Mouse (Mus musculus) embryonic facial prominence, embryonic 12.5 days (tissue): ENCODE measurements around the gene Krtcap2. TPM values are rescaled to one million over a fixed set of nuclear protein-coding genes. Genes with fewer than 3 reads are reported as not detected.

Experiments
- ATAC-seq: fragments of 200-750 bp; cut with Nextera tagmentation; 2 replicates; pipeline ENCODE4 v1.8.0; 2017; ENCODE audit not compliant: insufficient number of reproducible peaks, insufficient read depth, low FRiP score, low TSS enrichment
- H3K27ac ChIP-seq: fragments of 300-500 bp; sonication (generic); 2 replicates; pipeline ENCODE4 v1.5.1; 2016; ENCODE audit warnings: mild to moderate bottlenecking
- H3K27me3 ChIP-seq: fragments of 300-500 bp; sonication (generic); 2 replicates; pipeline ENCODE4 v1.6.1; 2016; ENCODE audit warnings: mild to moderate bottlenecking, moderate library complexity
- H3K36me3 ChIP-seq: fragments of 300-500 bp; sonication (generic); 2 replicates; pipeline ENCODE4 v1.6.1; 2016; ENCODE audit warnings: mild to moderate bottlenecking
- H3K4me1 ChIP-seq: fragments of 300-500 bp; sonication (generic); 2 replicates; pipeline ENCODE4 v1.6.1; 2016
- H3K4me2 ChIP-seq: fragments of 300-500 bp; sonication (generic); replicated peaks from 2 replicates; pipeline ENCODE4 v1.6.1; 2016; ENCODE audit warnings: mild to moderate bottlenecking, moderate library complexity
- H3K4me3 ChIP-seq: fragments of 300-500 bp; sonication (generic); 2 replicates; pipeline ENCODE4 v1.5.1; 2016; ENCODE audit warnings: mild to moderate bottlenecking
- H3K9ac ChIP-seq: fragments of 300-500 bp; sonication (generic); 2 replicates; pipeline ENCODE4 v1.6.1; 2016; ENCODE audit warnings: mild to moderate bottlenecking, moderate library complexity
- H3K9me3 ChIP-seq: fragments of 300-500 bp; sonication (generic); 2 replicates; pipeline ENCODE4 v1.6.1; 2016; ENCODE audit warnings: mild to moderate bottlenecking, moderate library complexity
- WGBS: fragments of 180-500 bp; shearing (Covaris S2); methylation state at CpG from one replicate; pipeline ENCODE4 v1.1.7; 2016; 5-methylcytosine and 5-hydroxymethylcytosine counted together
- polyA plus RNA-seq: library from polyadenylated mRNA; unstranded; fragments of >200 nt; fragmentation: Nextera tagmentation; extraction: Ambion mirVana; gene quantifications from 2 replicates; pipeline ENCODE4 v1.2.1, GENCODE M21; 2016

The Krtcap2 gene
- polyA plus RNA-seq, 1 experiment from 2014 or later, result 306 TPM

GRCm38 (mm10) chr3:89285526-89285925 is 39.8 kb downstream of the Krtcap2 start:
- H3K27ac ChIP-seq, result no peak overlapping the region
- no peak overlapping the region for H3K4me2 ChIP-seq
- H3K4me3 ChIP-seq, result no peak overlapping the region
- ATAC-seq, result no peak
- H3K9ac ChIP-seq, result no peak overlapping the region
- H3K4me1 ChIP-seq, result peaks cover 29% of the 10 kb centered on the region
- no peaks in the 10 kb centered on the region for H3K9me3 ChIP-seq
- H3K27me3 ChIP-seq, result peaks cover 11% of the 10 kb centered on the region
- 34% methylated on average over 2 of the region's 2 CpGs for WGBS
- H3K36me3 ChIP-seq, result no peaks in the 10 kb centered on the region

GRCm38 (mm10) chr3:89287286-89287685 is 41.5 kb downstream of the Krtcap2 start:
- no peak overlapping the region for H3K4me3 ChIP-seq
- peak overlapping the region; percentile 47; the same call in 1 of the 2 replicates for H3K27ac ChIP-seq
- H3K9ac ChIP-seq, result no peak overlapping the region; the same call in 1 of the 2 replicates
- no peaks in the 10 kb centered on the region for H3K9me3 ChIP-seq
- ATAC-seq, result 0 out of 2 replicates have a peak, but pooled peaks have one; percentile 8
- peaks cover 19% of the 10 kb centered on the region for H3K4me1 ChIP-seq
- no peak overlapping the region for H3K4me2 ChIP-seq
- H3K27me3 ChIP-seq, result no peaks in the 10 kb centered on the region
- H3K36me3 ChIP-seq, result no peaks in the 10 kb centered on the region
- WGBS, result 32% methylated on average over 5 of the region's 5 CpGs

DNA sequence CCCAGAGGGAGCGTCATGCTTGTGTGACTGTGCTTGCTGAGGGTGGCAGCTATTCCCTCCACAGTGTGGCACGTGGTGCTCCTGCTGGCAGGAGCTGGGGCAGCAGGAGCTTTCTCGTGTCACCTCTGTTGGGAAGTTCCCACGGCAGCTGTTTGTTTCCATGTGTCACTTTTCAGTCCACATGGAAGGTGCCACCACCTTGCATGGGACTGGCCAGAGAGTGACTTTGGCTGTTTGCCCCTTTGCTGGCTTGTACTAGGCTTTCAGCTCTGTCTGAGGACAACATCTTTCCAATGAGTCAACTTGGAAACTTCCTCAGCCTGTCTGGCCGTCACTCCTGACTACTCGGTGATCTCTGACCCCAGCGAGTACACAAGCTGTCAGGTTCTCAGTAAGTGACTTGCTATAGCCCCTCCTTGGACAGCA is 42.8 kb downstream of the Krtcap2 start:
- H3K36me3 ChIP-seq, result no peaks in the 10 kb centered on the region
- no peak overlapping the region for H3K27ac ChIP-seq
- H3K9me3 ChIP-seq, result no peaks in the 10 kb centered on the region
- H3K9ac ChIP-seq, result no peak overlapping the region
- no peak overlapping the region for H3K4me2 ChIP-seq
- peaks cover 19% of the 10 kb centered on the region for H3K4me1 ChIP-seq
- WGBS, result 43% methylated on average over 7 of the region's 7 CpGs
- no peak for ATAC-seq
- H3K4me3 ChIP-seq, result no peak overlapping the region
- H3K27me3 ChIP-seq, result no peaks in the 10 kb centered on the region

GRCm38 (mm10) chr3:89291874-89292273 is 46.1 kb downstream of the Krtcap2 start:
- no peak for ATAC-seq
- Histone ChIP-seq H3K4me3 (no peak overlapping the region), H3K4me2 (no peak overlapping the region), H3K4me1 (peaks cover 14% of the 10 kb centered on the region), H3K36me3 (no peaks in the 10 kb centered on the region), H3K27ac (no peak overlapping the region), H3K9ac (no peak overlapping the region), H3K9me3 (no peaks in the 10 kb centered on the region), H3K27me3 (no peaks in the 10 kb centered on the region)
- 67% methylated on average over 10 of the region's 10 CpGs for WGBS

DNA sequence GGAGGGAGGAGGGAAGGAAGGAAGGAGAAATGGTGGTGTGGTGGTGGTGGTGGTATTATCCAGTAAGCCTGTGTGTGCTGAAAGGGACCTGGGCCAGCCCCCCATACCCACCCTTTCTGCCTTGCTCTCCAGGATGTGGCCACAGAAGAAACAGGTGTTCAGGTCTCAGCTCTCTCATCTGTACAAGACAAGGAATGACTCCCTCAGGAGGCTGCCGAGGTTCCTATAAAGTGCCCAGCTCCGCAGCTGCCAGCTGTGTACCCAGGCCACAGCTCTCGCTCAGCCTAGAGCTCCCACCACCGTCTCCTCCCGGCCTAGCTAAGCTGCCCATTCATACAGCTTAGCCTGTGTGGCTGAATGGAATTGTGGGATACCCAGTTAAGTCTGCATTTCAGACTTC is 46.5 kb downstream of the Krtcap2 start:
- peaks cover 10% of the 10 kb centered on the region; the same call in 1 of the 2 replicates for H3K4me1 ChIP-seq
- no peak overlapping the region for H3K4me2 ChIP-seq
- H3K4me3 ChIP-seq, result no peak overlapping the region
- no peaks in the 10 kb centered on the region for H3K9me3 ChIP-seq
- no peak for ATAC-seq
- H3K36me3 ChIP-seq, result no peaks in the 10 kb centered on the region
- H3K27me3 ChIP-seq, result no peaks in the 10 kb centered on the region
- no peak overlapping the region for H3K9ac ChIP-seq
- no peak overlapping the region for H3K27ac ChIP-seq
- WGBS, result 76% methylated on average over 5 of the region's 5 CpGs

- H3K27ac ChIP-seq, result no peak overlapping the region
- H3K4me3 ChIP-seq, result no peak overlapping the region
- no peaks in the 10 kb centered on the region for H3K36me3 ChIP-seq
- no peaks in the 10 kb centered on the region for H3K27me3 ChIP-seq
- no peak for ATAC-seq
- no peak overlapping the region for H3K4me2 ChIP-seq
- WGBS, result 89% methylated on average over 11 of the region's 11 CpGs
- 0 out of 2 replicates have a peak, but pooled peaks cover 6% of the 10 kb centered on the region for H3K4me1 ChIP-seq
- H3K9ac ChIP-seq, result no peak overlapping the region
- H3K9me3 ChIP-seq, result no peaks in the 10 kb centered on the region
These were observed 47.6 kb downstream of the Krtcap2 start for GRCm38 (mm10) chr3:89293247-89293918.

DNA sequence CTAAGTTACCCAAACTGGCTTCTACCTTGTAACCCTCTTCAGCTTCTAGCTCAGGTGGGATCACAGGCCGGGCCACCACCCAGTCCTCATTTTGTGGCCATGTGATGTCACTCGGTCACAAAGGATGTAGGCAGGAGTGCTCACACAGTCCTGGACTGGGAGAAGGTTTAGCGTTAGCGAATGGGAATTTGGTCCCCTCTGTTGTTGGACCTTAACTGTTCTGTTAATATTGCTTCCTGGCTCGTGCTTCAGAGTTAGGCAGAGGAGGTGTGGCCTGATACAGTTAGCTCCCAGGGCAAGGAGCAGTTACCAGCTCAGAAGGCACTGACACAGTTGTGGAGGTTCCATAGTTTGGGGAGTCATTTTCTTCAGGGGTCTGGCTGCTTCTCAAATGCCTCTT is 48.4 kb downstream of the Krtcap2 start:
- WGBS, result 78% methylated on average over 5 of the region's 5 CpGs
- Histone ChIP-seq H3K36me3 (no peaks in the 10 kb centered on the region), H3K4me3 (no peak overlapping the region), H3K9me3 (no peaks in the 10 kb centered on the region), H3K4me2 (no peak overlapping the region), H3K27me3 (no peaks in the 10 kb centered on the region), H3K9ac (no peak overlapping the region), H3K4me1 (0 out of 2 replicates have a peak, but pooled peaks cover under 1% of the 10 kb centered on the region), H3K27ac (no peak overlapping the region)
- no peak for ATAC-seq

- Histone ChIP-seq H3K4me3 (no peak overlapping the region), H3K36me3 (no peaks in the 10 kb centered on the region), H3K27ac (no peak overlapping the region), H3K27me3 (no peaks in the 10 kb centered on the region), H3K9me3 (no peaks in the 10 kb centered on the region), H3K4me2 (no peak overlapping the region), H3K4me1 (no peaks in the 10 kb centered on the region), H3K9ac (no peak overlapping the region)
- WGBS, result 73% methylated on average over 8 of the region's 8 CpGs
- no peak for ATAC-seq
These were observed 50.0 kb downstream of the Krtcap2 start for GRCm38 (mm10) chr3:89295685-89296230.

GRCm38 (mm10) chr3:89296761-89297396 is 51.1 kb downstream of the Krtcap2 start:
- no peak for ATAC-seq
- H3K9me3 ChIP-seq, result no peaks in the 10 kb centered on the region
- no peaks in the 10 kb centered on the region for H3K36me3 ChIP-seq
- no peak overlapping the region for H3K9ac ChIP-seq
- no peak overlapping the region for H3K27ac ChIP-seq
- H3K4me3 ChIP-seq, result no peak overlapping the region
- no peak overlapping the region for H3K4me2 ChIP-seq
- WGBS, result 81% methylated on average over 11 of the region's 11 CpGs
- H3K4me1 ChIP-seq, result no peaks in the 10 kb centered on the region
- no peaks in the 10 kb centered on the region for H3K27me3 ChIP-seq

- Histone ChIP-seq H3K4me1 (no peaks in the 10 kb centered on the region), H3K27ac (no peak overlapping the region), H3K9me3 (no peaks in the 10 kb centered on the region), H3K9ac (no peak overlapping the region), H3K27me3 (no peaks in the 10 kb centered on the region), H3K36me3 (no peaks in the 10 kb centered on the region), H3K4me2 (no peak overlapping the region), H3K4me3 (no peak overlapping the region)
- 78% methylated on average over 6 of the region's 6 CpGs for WGBS
- no peak for ATAC-seq
These were observed 53.1 kb downstream of the Krtcap2 start for GRCm38 (mm10) chr3:89298908-89299307.

- H3K27ac ChIP-seq, result no peak overlapping the region
- WGBS, result 3% methylated on average over 14 of the region's 14 CpGs
- H3K9me3 ChIP-seq, result no peaks in the 10 kb centered on the region
- H3K9ac ChIP-seq, result no peak overlapping the region; the same call in 1 of the 2 replicates
- no peak for ATAC-seq
- H3K36me3 ChIP-seq, result no peaks in the 10 kb centered on the region
- no peaks in the 10 kb centered on the region for H3K4me1 ChIP-seq
- peak overlapping the region; percentile 48 for H3K4me2 ChIP-seq
- no peaks in the 10 kb centered on the region for H3K27me3 ChIP-seq
- H3K4me3 ChIP-seq, result peak overlapping the region; percentile 14
These were observed 53.7 kb downstream of the Krtcap2 start for GRCm38 (mm10) chr3:89299499-89299898.
